Mouse (Mus musculus) lung, postnatal 0 days (tissue): ENCODE results near the gene Atg4b. TPM values are rescaled to one million over a fixed set of nuclear protein-coding genes. Genes with fewer than 3 reads are reported as not detected.

Experiments used
- ATAC-seq: fragments of 200-750 bp; cut with Nextera tagmentation; 2 replicates; pipeline ENCODE4 v1.8.0; 2017; ENCODE audit warnings: moderate library complexity
- DNase-seq: peaks from one replicate; pipeline ENCODE4 v3.0.0-alpha.2; 2016; ENCODE audit warnings: low spot score
- H3K27ac ChIP-seq: fragments of 300-500 bp; sonication (generic); 2 replicates; pipeline ENCODE4 v1.5.1; 2014; ENCODE audit warnings: antibody characterized with exemption, mild to moderate bottlenecking, low read length, mixed read lengths
- H3K27me3 ChIP-seq: fragments of 300-500 bp; sonication (generic); replicated peaks from 2 replicates; pipeline ENCODE4 v1.6.1; 2014; ENCODE audit warnings: low read length, mixed read lengths; ENCODE audit not compliant: insufficient read depth
- H3K36me3 ChIP-seq: fragments of 300-500 bp; sonication (generic); 2 replicates; pipeline ENCODE4 v1.6.1; 2014; ENCODE audit warnings: low read length, mixed read lengths; ENCODE audit not compliant: insufficient read depth
- H3K4me1 ChIP-seq: fragments of 300-500 bp; sonication (generic); 2 replicates; pipeline ENCODE4 v1.6.1; 2014; ENCODE audit warnings: antibody characterized with exemption, low read depth, low read length, mixed read lengths; ENCODE audit not compliant: insufficient read depth
- H3K4me2 ChIP-seq: fragments of 300-500 bp; sonication (generic); replicated peaks from 2 replicates; pipeline ENCODE4 v1.6.1; 2014; ENCODE audit warnings: low read depth, mild to moderate bottlenecking, low read length, moderate library complexity, mixed read lengths
- H3K4me3 ChIP-seq: fragments of 300-500 bp; sonication (generic); 2 replicates; pipeline ENCODE4 v1.5.1; 2014; ENCODE audit warnings: low read depth, low read length
- H3K9ac ChIP-seq: fragments of 300-500 bp; sonication (generic); replicated peaks from 2 replicates; pipeline ENCODE4 v1.6.1; 2014; ENCODE audit warnings: low read depth, mild to moderate bottlenecking
- H3K9me3 ChIP-seq: fragments of 300-500 bp; sonication (generic); 2 replicates; pipeline ENCODE4 v1.6.1; 2016; ENCODE audit warnings: low read length, mixed read lengths
- CTCF ChIP-seq: IDR thresholded peaks from 2 replicates; pipeline ENCODE4 v1.5.1; 2016; ENCODE audit warnings: antibody characterized with exemption, mild to moderate bottlenecking
- EP300 ChIP-seq: IDR thresholded peaks from 2 replicates; pipeline ENCODE4 v1.6.1; 2016; ENCODE audit warnings: antibody characterized with exemption, mild to moderate bottlenecking, control low read depth
- WGBS: fragments of 180-500 bp; shearing (Covaris S2); extraction: QIAGEN DNeasy Blood & Tissue Kit; methylation state at CpG from one replicate; pipeline ENCODE4 v1.1.7; 2014; 5-methylcytosine and 5-hydroxymethylcytosine counted together
- polyA plus RNA-seq: library from polyadenylated mRNA; unstranded; fragments of >200 nt; fragmentation: Nextera tagmentation; extraction: Ambion mirVana; gene quantifications from 2 replicates; pipeline ENCODE4 v1.2.1, GENCODE M21; 2015

The Atg4b gene
- 54.2 and 66.1 TPM in 2 replicates for polyA plus RNA-seq

DNA sequence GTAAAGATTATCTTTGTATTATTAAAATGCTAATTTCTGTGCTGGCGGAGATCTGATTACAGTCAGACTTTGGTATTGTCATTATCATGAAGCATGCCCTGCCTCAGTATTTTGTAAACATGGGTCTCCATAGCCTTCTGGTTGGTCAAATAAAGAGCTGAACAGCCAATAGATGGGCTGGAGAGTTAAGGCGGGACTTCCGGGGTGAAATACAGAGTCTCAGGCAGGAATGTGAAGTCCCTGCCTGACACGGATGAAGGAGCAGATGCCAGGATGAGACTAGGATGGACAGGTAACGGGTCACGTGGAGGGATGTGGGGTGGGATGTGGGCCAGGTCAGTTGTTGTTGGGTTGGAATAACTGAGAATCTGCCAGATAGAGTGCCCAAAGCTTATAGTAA lies at the start of gene Atg4b:
Atg4b (plus strand) TSS at position 211 of the 400 bp plus-strand sequence.
- 88% methylated on average over 6 of the region's 6 CpGs for WGBS
- Histone ChIP-seq H3K4me2 (no peak within 1 kb of the TSS), H3K36me3 (peaks cover 11% of the 10 kb centered on the region; the same call in 1 of the 2 replicates), H3K9me3 (no peaks in the 10 kb centered on the region), H3K4me3 (no peak within 1 kb of the TSS), H3K27me3 (no peaks in the 10 kb centered on the region), H3K27ac (no peak within 1 kb of the TSS), H3K4me1 (no peaks in the 10 kb centered on the region), H3K9ac (no peak within 1 kb of the TSS)
- DNase-seq (no peak), ATAC-seq (no peak)
- TF ChIP-seq EP300: no peak
- TF ChIP-seq CTCF: no peak

DNA sequence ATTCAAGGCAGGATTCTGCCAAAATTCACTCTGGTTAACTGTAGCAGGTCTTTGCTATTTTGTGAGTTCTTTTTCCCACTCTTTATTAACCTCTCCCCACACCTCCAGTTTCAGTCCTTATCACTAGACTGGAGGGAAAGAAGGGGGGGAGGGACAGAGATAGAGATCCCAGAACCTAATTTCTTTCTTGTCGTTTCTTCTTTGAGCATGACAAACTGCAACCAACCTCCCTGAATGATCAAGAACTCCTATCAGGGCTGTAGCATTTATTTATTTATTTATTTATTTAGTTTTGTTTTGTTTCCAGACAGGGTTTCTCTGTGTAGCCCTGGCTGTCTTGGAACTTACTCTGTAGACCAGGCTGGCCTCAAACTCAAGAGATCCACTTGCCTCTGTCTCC lies 49.2 kb upstream of the Atg4b start:
- Histone ChIP-seq H3K27ac (no peak overlapping the region), H3K36me3 (no peaks in the 10 kb centered on the region), H3K4me3 (no peak overlapping the region), H3K4me2 (no peak overlapping the region), H3K9ac (no peak overlapping the region), H3K9me3 (no peaks in the 10 kb centered on the region), H3K27me3 (no peaks in the 10 kb centered on the region), H3K4me1 (peaks cover 7% of the 10 kb centered on the region)
- TF ChIP-seq CTCF (no peak), EP300 (no peak)
- DNase-seq: no peak
- ATAC-seq: no peak
- WGBS: 72% methylated on average over 1 of the region's 1 CpGs

DNA sequence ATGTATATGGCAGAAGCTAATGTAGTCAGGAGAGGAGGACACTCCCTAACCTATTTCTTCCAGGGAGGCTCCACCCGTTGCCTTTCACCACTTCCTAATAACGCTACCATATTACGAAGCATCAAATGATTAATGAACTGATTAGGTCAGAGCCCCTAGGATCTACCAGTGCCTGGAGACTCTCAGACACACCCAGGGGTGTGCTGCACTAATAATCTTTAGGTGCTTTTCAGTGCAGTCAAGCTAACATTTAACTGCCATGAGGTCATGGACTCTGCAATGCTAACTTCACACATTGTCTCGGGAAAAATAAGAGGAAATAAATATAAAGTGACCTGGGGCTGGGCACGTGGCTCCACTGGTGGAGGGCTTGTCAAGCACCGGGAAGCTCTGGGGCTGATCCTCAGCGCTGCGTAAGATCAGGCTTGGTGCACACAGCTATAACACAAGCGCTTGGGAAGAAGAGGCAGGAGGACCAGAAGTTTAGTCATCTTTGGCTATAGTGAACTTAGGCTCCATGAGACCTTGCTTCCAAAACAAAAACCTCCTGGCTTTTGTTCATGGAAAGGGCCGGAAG lies 47.7 kb upstream of the Atg4b start:
- Histone ChIP-seq H3K4me3 (no peak overlapping the region), H3K9ac (no peak overlapping the region), H3K9me3 (no peaks in the 10 kb centered on the region), H3K27me3 (no peaks in the 10 kb centered on the region), H3K4me1 (peaks cover 7% of the 10 kb centered on the region), H3K27ac (no peak overlapping the region), H3K36me3 (no peaks in the 10 kb centered on the region), H3K4me2 (no peak overlapping the region)
- no peak for ATAC-seq
- 76% methylated on average over 10 of the region's 10 CpGs for WGBS
- no peak for DNase-seq
- TF ChIP-seq EP300 (no peak), CTCF (no peak)

GRCm38 (mm10) chr1:93704341-93704740 lies 47.0 kb upstream of the Atg4b start:
- Histone ChIP-seq H3K27ac (0 out of 2 replicates have a peak overlapping the region, but pooled peaks have one; percentile 40), H3K27me3 (no peaks in the 10 kb centered on the region), H3K36me3 (no peaks in the 10 kb centered on the region), H3K9ac (no peak overlapping the region), H3K9me3 (no peaks in the 10 kb centered on the region), H3K4me3 (no peak overlapping the region), H3K4me1 (peaks cover 7% of the 10 kb centered on the region), H3K4me2 (no peak overlapping the region)
- TF ChIP-seq CTCF (no peak), EP300 (no peak)
- WGBS: 71% methylated on average over 9 of the region's 9 CpGs
- no peak for ATAC-seq
- DNase-seq: no peak

DNA sequence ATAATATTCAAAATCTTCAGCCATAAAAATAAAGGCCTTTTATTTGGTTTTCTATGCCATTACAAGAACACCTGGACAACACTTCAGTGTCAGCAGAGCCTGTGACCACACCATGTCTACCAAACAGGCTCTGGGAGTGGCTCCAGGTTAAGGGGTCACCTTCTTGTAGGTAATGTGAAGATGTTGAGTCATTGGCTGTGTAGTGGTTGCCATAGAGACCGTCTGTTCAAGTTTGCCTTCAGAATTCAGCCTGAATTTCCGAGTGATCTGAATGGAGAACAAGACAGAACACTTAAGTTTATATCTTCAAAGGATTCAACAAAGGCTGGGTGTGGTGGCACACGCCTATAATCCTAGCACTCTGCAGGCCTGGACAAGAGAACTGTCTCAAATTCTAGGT lies 45.9 kb upstream of the Atg4b start:
- no peak overlapping the region for H3K9ac ChIP-seq
- DNase-seq (peak; percentile 87), ATAC-seq (peak; percentile 93)
- no peak overlapping the region; the same call in 1 of the 2 replicates for H3K27ac ChIP-seq
- no peaks in the 10 kb centered on the region for H3K27me3 ChIP-seq
- no peak overlapping the region for H3K4me2 ChIP-seq
- H3K4me1 ChIP-seq: peaks cover 7% of the 10 kb centered on the region
- 48% methylated on average over 3 of the region's 3 CpGs for whole genome bisulfite sequencing
- H3K36me3 ChIP-seq: no peaks in the 10 kb centered on the region
- no peak overlapping the region for H3K4me3 ChIP-seq
- H3K9me3 ChIP-seq: no peaks in the 10 kb centered on the region
- TF ChIP-seq EP300 (no peak), CTCF (no peak)

DNA sequence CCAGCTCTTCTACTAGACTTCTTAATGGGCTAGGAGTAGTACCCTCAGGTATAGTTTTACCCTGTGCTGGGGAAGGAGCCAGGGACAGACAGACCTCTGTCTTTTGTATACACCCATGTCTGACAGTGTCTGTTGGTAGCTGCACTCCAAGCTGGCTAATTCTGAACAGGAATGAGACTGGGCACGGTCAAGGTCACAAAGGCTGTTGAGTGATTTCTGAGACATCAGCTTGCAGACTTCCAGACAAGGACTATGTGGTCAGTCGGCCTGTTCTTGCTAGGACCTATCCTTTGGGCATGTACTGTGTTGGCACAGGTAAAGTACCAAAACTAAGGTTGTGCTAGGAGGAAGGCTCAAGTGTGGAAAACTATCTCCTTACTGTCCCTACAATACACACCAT lies 35.1 kb upstream of the Atg4b start:
- ATAC-seq: no peak
- no peaks in the 10 kb centered on the region for H3K9me3 ChIP-seq
- WGBS: 88% methylated on average over 2 of the region's 2 CpGs

More for the DNA sequence above, 35.1 kb upstream of the Atg4b start:
- DNase-seq: no peak
- H3K4me3 ChIP-seq: no peak overlapping the region
- no peak overlapping the region for H3K9ac ChIP-seq
- TF ChIP-seq EP300 (no peak), CTCF (no peak)
- no peaks in the 10 kb centered on the region for H3K27me3 ChIP-seq
- H3K4me1 ChIP-seq: no peaks in the 10 kb centered on the region
- H3K4me2 ChIP-seq: no peak overlapping the region
- no peak overlapping the region for H3K27ac ChIP-seq
- 0 out of 2 replicates have a peak, but pooled peaks cover 3% of the 10 kb centered on the region for H3K36me3 ChIP-seq
